Mouse (Mus musculus): ENCODE measurements around the gene Tmem252. TPM values are rescaled to one million over a fixed set of nuclear protein-coding genes. Genes with fewer than 3 reads are reported as not detected.
A peak's percentile ranks its signal among the peaks of the same experiment; 100 is the strongest.

The Tmem252 gene
- 3.3 and 3.6 TPM in 2 replicates for polyA plus RNA-seq (2015; fragmentation: Nextera tagmentation; extraction: Ambion mirVana)

GRCm38 (mm10) chr19:24673762-24674161, at the start of gene Tmem252:
Tmem252 (plus strand) TSS chr19:24674008.
- H3K9ac ChIP-seq (ENCODE audit: low read length): 0 out of 2 replicates have a peak within 1 kb of the TSS, but pooled peaks have one; percentile 8
- H3K36me3 ChIP-seq (ENCODE audit: control insufficient read depth, insufficient read depth, low read length): no peaks in the 10 kb centered on the region
- H3K27me3 ChIP-seq (ENCODE audit: control insufficient read depth, insufficient read depth, low read depth, low read length): no peaks in the 10 kb centered on the region
- peak within 1 kb of the TSS; percentile 3; the same call in 1 of the 2 replicates for H3K4me3 ChIP-seq (ENCODE audit: low read length)
- H3K4me1 ChIP-seq (replicated peaks; ENCODE audit: control insufficient read depth, insufficient read depth, low read length): peaks cover 12% of the 10 kb centered on the region; the same call in 1 of the 2 replicates
- no peaks in the 10 kb centered on the region for H3K9me3 ChIP-seq (ENCODE audit: control insufficient read depth, low read length)
- 48% methylated on average over 3 of the region's 4 CpGs for WGBS
- H3K27ac ChIP-seq (ENCODE audit: low read length): peak within 1 kb of the TSS; percentile 79
- ATAC-seq (ENCODE audit: low read depth): peak; percentile 59
- H3K4me2 ChIP-seq (ENCODE audit: low read depth, low read length): peak within 1 kb of the TSS; percentile 37

DNA sequence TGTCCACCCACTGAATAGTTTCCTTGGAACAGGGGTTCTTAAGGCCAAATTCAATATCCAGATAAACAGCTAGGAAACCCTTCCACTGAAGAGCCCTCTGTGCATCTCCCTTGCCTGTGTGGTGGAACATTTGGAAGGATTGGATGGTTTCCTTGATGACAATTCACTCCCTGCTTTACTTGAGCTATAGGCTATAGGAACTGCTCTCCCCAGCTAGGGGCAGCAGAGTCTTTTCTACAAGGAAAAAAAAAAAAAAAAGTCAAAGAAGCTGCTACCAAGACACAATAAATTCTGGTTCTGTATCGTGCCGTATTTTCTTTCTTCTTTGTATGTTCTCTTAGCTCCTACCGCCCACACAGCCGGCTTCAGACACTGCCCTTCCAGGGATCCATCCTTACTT, 45.8 kb upstream of the Tmem252 start:
- WGBS: 75% methylated on average over 4 of the region's 4 CpGs
- H3K4me3 ChIP-seq (ENCODE audit: low read length): no peak overlapping the region
- no peak for ATAC-seq (ENCODE audit: low read depth)

DNA sequence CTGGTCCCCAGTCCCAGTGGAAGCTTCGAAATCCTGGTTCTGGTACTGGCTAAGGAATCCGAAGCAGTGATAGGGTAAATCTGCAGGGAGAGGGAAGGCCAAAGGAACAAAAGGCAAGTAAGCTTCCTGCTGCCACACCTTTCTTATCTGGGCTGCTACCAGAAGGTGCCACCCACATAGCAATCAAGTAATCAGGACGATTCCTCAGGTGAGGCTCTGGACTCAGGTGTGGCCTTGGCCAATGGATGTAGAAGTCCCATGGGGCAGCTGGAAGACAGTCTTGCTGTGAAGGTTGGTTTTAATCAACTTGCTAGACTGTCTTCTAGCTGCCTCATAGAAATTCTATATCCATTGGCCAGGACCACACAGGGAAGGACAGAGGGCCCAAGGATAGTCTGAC, 40.8 kb upstream of the Tmem252 start:
- H3K27me3 ChIP-seq (ENCODE audit: control insufficient read depth, insufficient read depth, low read depth, low read length): no peaks in the 10 kb centered on the region
- no peak overlapping the region for H3K27ac ChIP-seq (ENCODE audit: low read length)

More for the DNA sequence above, 45.8 kb upstream of the Tmem252 start:
- Histone ChIP-seq H3K4me1 (replicated peaks; ENCODE audit: control insufficient read depth, insufficient read depth, low read length) (no peaks in the 10 kb centered on the region), H3K4me2 (ENCODE audit: low read depth, low read length) (no peak overlapping the region), H3K9me3 (ENCODE audit: control insufficient read depth, low read length) (no peaks in the 10 kb centered on the region), H3K9ac (ENCODE audit: low read length) (no peak overlapping the region), H3K27ac (ENCODE audit: low read length) (no peak overlapping the region), H3K36me3 (ENCODE audit: control insufficient read depth, insufficient read depth, low read length) (no peaks in the 10 kb centered on the region), H3K27me3 (ENCODE audit: control insufficient read depth, insufficient read depth, low read depth, low read length) (no peaks in the 10 kb centered on the region)

DNA sequence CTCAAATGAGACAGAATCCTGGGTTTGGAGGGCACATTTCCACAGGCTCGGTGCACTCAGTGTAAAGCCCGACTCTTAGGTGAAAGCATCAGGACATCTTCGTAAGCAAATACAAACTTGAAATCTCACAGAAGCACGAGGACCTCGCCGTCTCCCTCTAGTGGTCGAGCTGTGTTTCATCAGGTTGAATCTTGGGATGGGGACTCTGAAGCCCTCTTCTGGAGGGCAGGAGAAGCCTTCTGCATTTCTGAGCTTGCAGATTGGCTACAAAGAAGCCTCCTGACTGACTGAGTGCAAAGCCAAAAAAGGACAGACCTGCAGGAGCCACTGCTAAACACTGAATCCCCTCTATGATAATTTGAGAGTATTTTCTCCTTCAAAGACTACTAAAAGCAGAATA, 39.2 kb upstream of the Tmem252 start:
- H3K9me3 ChIP-seq (ENCODE audit: control insufficient read depth, low read length): no peaks in the 10 kb centered on the region
- no peak overlapping the region for H3K9ac ChIP-seq (ENCODE audit: low read length)
- no peak overlapping the region for H3K27ac ChIP-seq (ENCODE audit: low read length)
- H3K4me3 ChIP-seq (ENCODE audit: low read length): no peak overlapping the region
- no peaks in the 10 kb centered on the region for H3K27me3 ChIP-seq (ENCODE audit: control insufficient read depth, insufficient read depth, low read depth, low read length)
- H3K4me1 ChIP-seq (replicated peaks; ENCODE audit: control insufficient read depth, insufficient read depth, low read length): no peaks in the 10 kb centered on the region
- no peaks in the 10 kb centered on the region for H3K36me3 ChIP-seq (ENCODE audit: control insufficient read depth, insufficient read depth, low read length)
- no peak for ATAC-seq (ENCODE audit: low read depth)
- no peak overlapping the region for H3K4me2 ChIP-seq (ENCODE audit: low read depth, low read length)
- 6% methylated on average over 7 of the region's 7 CpGs for WGBS

More for the DNA sequence above, 40.8 kb upstream of the Tmem252 start:
- no peak overlapping the region for H3K4me3 ChIP-seq (ENCODE audit: low read length)
- no peak for ATAC-seq (ENCODE audit: low read depth)
- no peaks in the 10 kb centered on the region for H3K36me3 ChIP-seq (ENCODE audit: control insufficient read depth, insufficient read depth, low read length)
- 74% methylated on average over 3 of the region's 3 CpGs for WGBS
- H3K9ac ChIP-seq (ENCODE audit: low read length): no peak overlapping the region
- H3K4me2 ChIP-seq (ENCODE audit: low read depth, low read length): no peak overlapping the region
- no peaks in the 10 kb centered on the region for H3K4me1 ChIP-seq (replicated peaks; ENCODE audit: control insufficient read depth, insufficient read depth, low read length)
- no peaks in the 10 kb centered on the region for H3K9me3 ChIP-seq (ENCODE audit: control insufficient read depth, low read length)

- no peaks in the 10 kb centered on the region for H3K9me3 ChIP-seq (ENCODE audit: control insufficient read depth, low read length)
- no peaks in the 10 kb centered on the region for H3K27me3 ChIP-seq (ENCODE audit: control insufficient read depth, insufficient read depth, low read depth, low read length)
- no peak for ATAC-seq (ENCODE audit: low read depth)
- no peak overlapping the region for H3K4me2 ChIP-seq (ENCODE audit: low read depth, low read length)
- H3K4me3 ChIP-seq (ENCODE audit: low read length): no peak overlapping the region
- H3K4me1 ChIP-seq (replicated peaks; ENCODE audit: control insufficient read depth, insufficient read depth, low read length): no peaks in the 10 kb centered on the region
- no peak overlapping the region for H3K27ac ChIP-seq (ENCODE audit: low read length)
- WGBS: 72% methylated on average over 10 of the region's 10 CpGs
- no peak overlapping the region for H3K9ac ChIP-seq (ENCODE audit: low read length)
- no peaks in the 10 kb centered on the region for H3K36me3 ChIP-seq (ENCODE audit: control insufficient read depth, insufficient read depth, low read length)
These were observed 37.2 kb upstream of the Tmem252 start for GRCm38 (mm10) chr19:24636616-24637015.

DNA sequence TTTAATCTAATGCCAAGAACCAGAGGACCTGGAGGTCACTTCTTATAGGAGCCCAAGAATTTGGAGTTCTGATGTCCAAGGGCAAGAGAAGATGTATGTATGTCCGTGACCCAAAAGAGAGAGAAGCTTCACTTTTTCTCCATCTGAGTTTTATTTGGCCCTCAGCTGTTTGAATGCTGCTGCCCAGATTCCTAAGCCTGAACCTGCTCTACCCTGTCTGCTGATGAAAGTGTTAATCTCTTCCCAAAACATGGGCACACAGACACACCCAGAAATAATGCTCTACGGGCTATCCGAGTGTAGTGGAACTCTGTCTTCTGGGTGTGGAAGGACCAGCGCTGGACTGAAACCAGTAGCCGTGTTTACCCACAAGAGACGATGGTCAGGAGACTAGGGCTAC, 35.8 kb upstream of the Tmem252 start:
- Histone ChIP-seq H3K4me1 (replicated peaks; ENCODE audit: control insufficient read depth, insufficient read depth, low read length) (no peaks in the 10 kb centered on the region), H3K27ac (ENCODE audit: low read length) (no peak overlapping the region), H3K9ac (ENCODE audit: low read length) (no peak overlapping the region), H3K27me3 (ENCODE audit: control insufficient read depth, insufficient read depth, low read depth, low read length) (no peaks in the 10 kb centered on the region), H3K4me3 (ENCODE audit: low read length) (no peak overlapping the region), H3K9me3 (ENCODE audit: control insufficient read depth, low read length) (no peaks in the 10 kb centered on the region), H3K36me3 (ENCODE audit: control insufficient read depth, insufficient read depth, low read length) (no peaks in the 10 kb centered on the region), H3K4me2 (ENCODE audit: low read depth, low read length) (no peak overlapping the region)
- 88% methylated on average over 6 of the region's 6 CpGs for WGBS
- ATAC-seq (ENCODE audit: low read depth): no peak

GRCm38 (mm10) chr19:24640982-24641381, 32.8 kb upstream of the Tmem252 start:
- no peak for ATAC-seq (ENCODE audit: low read depth)
- Histone ChIP-seq H3K27ac (ENCODE audit: low read length) (no peak overlapping the region), H3K9ac (ENCODE audit: low read length) (no peak overlapping the region), H3K4me1 (replicated peaks; ENCODE audit: control insufficient read depth, insufficient read depth, low read length) (no peaks in the 10 kb centered on the region), H3K27me3 (ENCODE audit: control insufficient read depth, insufficient read depth, low read depth, low read length) (no peaks in the 10 kb centered on the region), H3K36me3 (ENCODE audit: control insufficient read depth, insufficient read depth, low read length) (no peaks in the 10 kb centered on the region), H3K4me3 (ENCODE audit: low read length) (no peak overlapping the region), H3K4me2 (ENCODE audit: low read depth, low read length) (no peak overlapping the region), H3K9me3 (ENCODE audit: control insufficient read depth, low read length) (no peaks in the 10 kb centered on the region)
- WGBS: 88% methylated on average over 6 of the region's 6 CpGs

DNA sequence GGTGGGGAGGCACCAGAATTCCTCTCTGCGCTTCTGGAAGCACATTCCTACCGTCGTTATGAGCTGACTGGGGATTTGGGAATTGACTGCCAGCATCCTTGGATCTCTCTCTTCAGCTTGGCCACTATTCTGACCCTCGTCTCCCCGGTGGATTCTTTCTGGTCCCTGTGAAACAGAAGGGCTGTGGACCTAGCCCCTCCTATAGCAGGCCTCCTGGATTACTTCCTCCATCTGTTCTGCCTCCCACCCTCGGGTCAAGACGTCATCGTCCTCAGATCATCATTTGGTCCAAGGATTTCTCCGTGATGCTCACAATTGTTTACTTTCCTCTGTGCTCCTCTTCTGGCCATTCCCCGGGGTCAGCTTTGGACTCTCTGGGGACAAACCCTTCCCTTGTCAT, 28.8 kb upstream of the Tmem252 start:
- 44% methylated on average over 10 of the region's 10 CpGs for WGBS

GRCm38 (mm10) chr19:24646162-24646829, 27.5 kb upstream of the Tmem252 start:
- H3K4me3 ChIP-seq (ENCODE audit: low read length): no peak overlapping the region
- H3K27me3 ChIP-seq (ENCODE audit: control insufficient read depth, insufficient read depth, low read depth, low read length): no peaks in the 10 kb centered on the region
- no peaks in the 10 kb centered on the region for H3K9me3 ChIP-seq (ENCODE audit: control insufficient read depth, low read length)
- no peak overlapping the region for H3K9ac ChIP-seq (ENCODE audit: low read length)
- no peaks in the 10 kb centered on the region for H3K4me1 ChIP-seq (replicated peaks; ENCODE audit: control insufficient read depth, insufficient read depth, low read length)
- 70% methylated on average over 8 of the region's 8 CpGs for WGBS
- H3K36me3 ChIP-seq (ENCODE audit: control insufficient read depth, insufficient read depth, low read length): no peaks in the 10 kb centered on the region
- H3K27ac ChIP-seq (ENCODE audit: low read length): no peak overlapping the region
- no peak for ATAC-seq (ENCODE audit: low read depth)
- no peak overlapping the region for H3K4me2 ChIP-seq (ENCODE audit: low read depth, low read length)

More for the DNA sequence above, 28.8 kb upstream of the Tmem252 start:
- H3K4me3 ChIP-seq (ENCODE audit: low read length): no peak overlapping the region
- no peaks in the 10 kb centered on the region for H3K4me1 ChIP-seq (replicated peaks; ENCODE audit: control insufficient read depth, insufficient read depth, low read length)
- H3K9ac ChIP-seq (ENCODE audit: low read length): no peak overlapping the region
- H3K9me3 ChIP-seq (ENCODE audit: control insufficient read depth, low read length): no peaks in the 10 kb centered on the region
- ATAC-seq (ENCODE audit: low read depth): no peak
- no peaks in the 10 kb centered on the region for H3K27me3 ChIP-seq (ENCODE audit: control insufficient read depth, insufficient read depth, low read depth, low read length)
- H3K27ac ChIP-seq (ENCODE audit: low read length): no peak overlapping the region
- no peaks in the 10 kb centered on the region for H3K36me3 ChIP-seq (ENCODE audit: control insufficient read depth, insufficient read depth, low read length)
- no peak overlapping the region for H3K4me2 ChIP-seq (ENCODE audit: low read depth, low read length)

All from lung, embryonic 16.5 days (tissue).